Mouse (Mus musculus) kidney, postnatal 4 days (tissue): ENCODE measurements around the gene Pstk.
"Not testable (repeated sequence)": the region's sequence is repeated elsewhere in the genome, so short reads cannot be mapped to it uniquely, and the experiment has no call there.

Experiments
- DNase-seq, 2 experiments: peaks; one replicate each; pipeline ENCODE4 v3.0.0; 2021; ENCODE audit warnings: mixed read lengths in 2 of 2

Gene Pstk

GRCm38 (mm10) chr7:131416742-131417141, 45.8 kb downstream of the Pstk start:
- not testable (repeated sequence) for DNase-seq

DNA sequence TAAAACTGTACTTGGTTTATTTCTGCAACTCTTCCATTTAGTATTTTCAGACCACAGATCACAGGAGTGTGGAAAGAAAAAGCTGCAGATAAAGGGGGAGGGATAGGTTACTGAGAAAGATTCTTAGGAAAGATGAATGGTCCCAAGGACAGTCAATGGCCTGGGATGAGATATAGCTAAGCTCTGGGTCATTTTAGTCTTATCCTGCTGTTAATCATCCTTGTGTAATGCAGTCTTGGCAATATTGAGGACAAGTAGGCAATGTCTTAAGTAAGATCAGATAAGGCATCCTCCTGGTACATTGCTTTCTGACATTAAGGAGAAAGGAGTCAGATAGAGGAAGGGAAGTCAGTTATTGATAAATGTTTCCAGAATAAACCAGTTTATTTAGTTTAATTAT, 46.7 kb downstream of the Pstk start:
- no peak for DNase-seq

- DNase-seq: no peak
These were observed 54.0 kb downstream of the Pstk start for GRCm38 (mm10) chr7:131424912-131425311.

DNA sequence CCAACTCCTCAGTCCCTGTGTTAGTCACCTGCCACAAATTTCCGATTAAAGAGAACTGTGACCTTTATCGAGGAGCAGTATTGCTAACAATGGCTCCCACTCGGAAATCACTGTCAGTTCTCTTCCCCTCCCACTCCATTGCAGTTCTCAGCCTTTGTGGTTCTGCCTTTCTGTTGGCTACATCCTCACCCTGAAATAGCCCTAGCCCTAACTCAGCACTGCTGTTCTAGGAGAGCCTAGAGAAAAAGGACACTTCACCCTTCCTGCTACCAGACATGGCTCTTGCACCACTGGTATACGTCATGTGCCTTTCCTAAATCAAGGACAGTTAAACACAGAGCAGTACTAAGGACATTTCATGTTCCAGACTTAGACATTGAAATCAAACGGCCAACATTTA, 56.4 kb downstream of the Pstk start:
- DNase-seq: no peak

DNA sequence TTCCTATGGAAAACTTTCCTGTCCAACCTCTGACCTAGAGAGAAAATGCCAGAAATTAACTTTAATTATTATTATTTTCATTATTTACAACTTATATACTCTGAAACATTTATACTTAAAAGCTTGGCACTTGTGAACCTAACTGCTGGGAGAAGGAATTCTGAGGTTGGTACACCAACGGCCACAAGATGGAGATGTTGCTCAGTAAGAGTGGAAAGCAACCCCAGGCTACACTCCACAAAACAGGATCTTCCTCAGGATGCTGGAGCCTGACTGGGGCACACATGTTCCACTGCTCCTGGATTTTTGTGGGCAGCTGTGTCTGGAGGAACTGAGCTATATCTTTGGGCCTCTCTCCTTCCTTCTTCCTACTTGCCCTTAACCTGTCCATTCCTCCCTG, 61.3 kb downstream of the Pstk start:
- DNase-seq: peak; percentile 49 to 61

DNA sequence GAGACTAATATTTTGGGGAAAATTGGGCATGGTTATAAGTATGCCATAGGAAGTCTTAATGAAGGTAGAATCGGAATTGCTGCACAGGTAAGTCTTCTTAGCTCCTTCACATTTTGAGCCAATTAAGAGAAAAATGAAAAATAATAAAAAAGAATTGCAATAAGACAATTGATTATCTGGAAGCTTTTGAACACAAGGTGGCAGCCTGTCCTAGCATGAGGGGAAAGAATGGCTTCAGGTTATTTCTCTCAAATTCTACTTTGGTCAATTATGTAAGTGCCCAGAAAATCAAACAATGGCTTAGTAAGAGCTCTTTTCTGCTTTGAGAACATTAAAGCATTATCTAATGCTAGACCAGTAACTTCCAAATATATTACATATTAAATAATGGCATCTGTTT, 63.3 kb downstream of the Pstk start:
- DNase-seq: no peak

GRCm38 (mm10) chr7:131437051-131437450, 66.1 kb downstream of the Pstk start:
- no peak for DNase-seq
